Mouse (Mus musculus): Measurements from ENCODE around the gene Zc3h18.
A peak's percentile ranks its signal among the peaks of the same experiment; 100 is the strongest.

The Zc3h18 gene

DNA sequence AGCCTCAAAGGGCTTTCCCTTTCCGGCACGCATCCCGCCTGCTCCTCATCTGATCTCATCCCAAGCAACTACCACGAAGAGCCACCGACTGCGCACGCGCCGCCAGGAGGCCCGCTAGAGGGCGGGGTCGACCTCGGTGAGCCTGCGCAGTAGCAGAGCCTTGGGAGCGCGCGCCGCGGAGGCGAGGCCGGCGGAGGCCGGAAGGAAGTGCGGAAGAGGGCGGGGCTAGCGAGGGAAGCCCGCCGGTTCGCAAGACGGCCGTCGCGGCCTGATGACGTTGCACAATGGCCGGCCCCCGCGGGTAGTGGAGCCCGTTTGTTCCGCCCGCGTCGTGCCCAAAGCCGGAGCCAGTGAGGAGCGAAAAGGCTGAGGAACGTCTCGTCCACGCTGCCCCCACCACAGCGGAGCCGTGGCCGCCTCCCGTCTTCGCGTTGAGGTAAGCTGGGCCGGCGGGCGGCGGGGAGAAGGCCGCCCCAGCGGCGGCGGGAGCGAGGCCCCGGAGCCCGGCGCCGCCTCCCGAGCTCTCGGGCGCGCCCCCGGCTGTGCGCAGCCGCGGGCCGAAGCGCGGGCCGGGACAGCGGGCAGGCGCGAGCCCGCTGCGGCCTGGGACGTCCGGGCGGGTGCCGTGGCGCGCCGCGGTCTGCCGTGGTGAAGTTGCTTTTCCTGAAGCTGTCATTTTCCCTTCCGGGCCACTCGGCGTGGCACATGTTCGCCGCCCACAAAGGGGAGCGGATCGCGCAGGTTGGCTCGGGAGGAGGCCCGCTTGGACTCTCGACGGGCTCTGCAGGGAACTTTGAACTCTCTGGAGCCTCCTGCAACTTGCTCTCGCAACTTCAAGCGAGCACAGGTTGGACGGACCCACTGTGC lies at the start of gene Zc3h18:
TSS of gene Zc3h18 (plus strand) at position 245 of the 867 bp plus-strand sequence.
- peak; percentile 96 for DNase-seq (ENCODE audit: low read depth, low spot score)

DNA sequence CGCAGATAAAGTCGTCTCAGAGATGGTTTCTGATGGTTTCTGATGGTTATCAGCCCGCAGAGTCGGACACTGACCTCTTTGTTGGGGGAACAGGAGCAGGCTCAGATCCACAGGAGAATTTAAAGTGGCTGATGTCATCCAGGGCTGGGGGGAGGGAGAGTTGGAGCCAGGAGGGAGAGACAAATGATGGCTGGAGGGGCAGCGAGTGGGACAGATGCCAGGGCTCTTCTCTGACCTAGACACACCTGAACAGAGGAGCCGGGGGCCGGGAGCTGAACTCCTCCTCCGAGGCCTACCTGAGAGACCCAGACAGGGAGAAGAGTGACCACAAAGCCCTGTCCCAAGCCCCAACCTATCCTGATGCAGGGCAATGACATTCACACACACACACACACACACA lies 47.3 kb upstream of the Zc3h18 start:
- DNase-seq (ENCODE audit: low read depth, low spot score), result no peak

GRCm38 (mm10) chr8:122329553-122330239 lies 46.7 kb upstream of the Zc3h18 start:
- DNase-seq (ENCODE audit: low read depth, low spot score), result no peak

- no peak for DNase-seq (ENCODE audit: low read depth, low spot score)
Measured at GRCm38 (mm10) chr8:122330446-122331133, 45.8 kb upstream of the Zc3h18 start.

- no peak for DNase-seq (ENCODE audit: low read depth, low spot score)
Measured at GRCm38 (mm10) chr8:122331134-122331523, 45.3 kb upstream of the Zc3h18 start.

GRCm38 (mm10) chr8:122332753-122333506 lies 43.5 kb upstream of the Zc3h18 start:
- peak; percentile 86 for DNase-seq (ENCODE audit: low read depth, low spot score)

GRCm38 (mm10) chr8:122333531-122333930 lies 42.9 kb upstream of the Zc3h18 start:
- DNase-seq (ENCODE audit: low read depth, low spot score), result no peak

- no peak for DNase-seq (ENCODE audit: low read depth, low spot score)
Measured at GRCm38 (mm10) chr8:122334791-122335490, 41.5 kb upstream of the Zc3h18 start.

DNA sequence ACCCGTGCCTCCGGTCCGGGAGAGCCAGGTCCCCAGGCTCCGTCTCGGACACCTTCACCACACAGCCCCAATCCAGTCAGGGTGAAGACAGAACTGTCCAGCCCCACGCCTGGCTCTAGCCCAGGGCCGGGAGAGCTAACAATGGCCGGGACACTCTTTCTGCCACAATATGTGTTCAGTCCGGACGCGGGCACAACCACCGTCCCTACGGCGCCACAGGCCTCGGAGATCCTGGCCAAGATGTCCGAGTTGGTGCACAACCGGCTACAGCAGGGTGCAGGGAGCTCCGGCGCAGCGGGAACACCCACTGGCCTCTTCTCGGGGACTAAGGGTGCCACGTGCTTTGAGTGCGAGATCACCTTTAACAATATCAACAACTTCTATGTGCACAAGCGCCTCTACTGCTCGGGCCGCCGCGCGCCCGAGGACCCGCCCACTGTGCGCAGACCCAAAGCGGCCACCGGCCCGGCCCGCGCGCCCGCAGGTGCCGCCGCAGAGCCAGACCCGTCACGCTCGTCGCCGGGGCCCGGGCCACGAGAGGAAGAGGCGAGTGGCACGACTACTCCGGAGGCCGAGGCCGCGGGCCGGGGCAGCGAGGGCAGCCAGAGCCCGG lies 40.7 kb upstream of the Zc3h18 start:
- DNase-seq (ENCODE audit: low read depth, low spot score), result no peak

DNA sequence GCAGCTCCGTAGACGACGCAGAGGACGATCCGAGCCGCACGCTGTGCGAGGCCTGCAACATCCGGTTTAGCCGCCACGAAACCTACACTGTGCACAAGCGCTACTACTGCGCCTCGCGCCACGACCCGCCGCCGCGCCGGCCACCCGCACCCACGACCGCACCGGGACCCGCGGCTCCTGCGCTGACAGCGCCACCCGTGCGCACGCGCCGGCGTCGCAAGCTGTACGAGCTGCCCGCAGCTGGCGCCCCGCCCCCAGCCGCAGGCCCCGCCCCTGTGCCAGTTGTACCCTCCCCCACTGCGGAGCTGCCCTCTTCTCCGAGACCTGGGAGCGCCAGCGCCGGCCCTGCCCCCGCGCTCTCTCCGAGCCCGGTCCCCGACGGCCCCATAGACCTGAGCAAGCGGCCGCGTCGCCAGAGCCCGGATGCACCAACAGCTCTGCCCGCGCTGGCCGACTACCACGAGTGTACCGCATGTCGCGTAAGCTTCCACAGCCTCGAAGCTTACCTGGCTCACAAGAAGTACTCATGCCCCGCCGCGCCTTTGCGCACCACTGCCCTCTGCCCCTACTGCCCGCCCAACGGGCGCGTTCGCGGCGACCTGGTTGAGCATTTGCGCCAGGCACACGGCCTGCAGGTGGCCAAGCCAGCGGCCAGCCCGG lies 40.0 kb upstream of the Zc3h18 start:
- DNase-seq (ENCODE audit: low read depth, low spot score), result no peak

DNA sequence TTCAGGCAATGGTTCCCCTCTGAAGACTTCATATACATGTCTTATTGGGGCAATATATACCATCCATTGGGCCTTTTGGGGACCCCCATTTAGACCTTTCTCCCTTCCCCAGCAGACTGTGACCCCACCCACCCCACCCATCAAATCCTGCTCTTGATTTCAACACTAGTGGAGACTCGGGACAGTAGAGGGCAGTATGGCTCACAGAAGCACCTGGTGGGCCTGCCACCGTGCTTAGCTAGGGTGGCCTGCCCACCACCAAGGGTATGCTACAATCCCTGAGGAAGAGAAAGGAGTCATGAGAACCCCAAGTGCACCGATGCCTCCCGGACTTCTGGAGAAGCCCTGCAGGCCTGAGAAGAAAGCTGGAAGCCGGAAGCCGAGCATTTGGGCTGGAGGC lies 37.6 kb upstream of the Zc3h18 start:
- no peak for DNase-seq (ENCODE audit: low read depth, low spot score)

GRCm38 (mm10) chr8:122340761-122341160 lies 35.6 kb upstream of the Zc3h18 start:
- DNase-seq (ENCODE audit: low read depth, low spot score), result no peak

DNA sequence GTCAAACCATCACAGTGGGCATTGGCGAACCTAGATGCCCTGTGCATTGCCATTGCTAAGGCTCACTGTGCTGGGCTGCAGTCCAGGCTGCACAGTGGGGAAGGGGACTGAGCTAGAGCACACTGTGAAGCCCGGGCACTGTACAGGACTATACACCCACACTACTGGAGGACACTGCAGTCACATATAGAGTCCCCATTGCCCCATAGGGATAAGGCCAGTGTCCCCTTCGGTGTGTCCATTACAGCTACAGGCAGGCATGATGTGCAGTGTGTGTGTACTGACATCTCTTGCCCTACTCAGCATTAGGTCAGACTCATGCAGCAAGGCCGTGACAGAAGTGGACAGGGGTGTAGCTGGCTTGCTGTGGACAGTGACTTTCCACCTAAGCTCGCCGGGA lies 34.6 kb upstream of the Zc3h18 start:
- DNase-seq (ENCODE audit: low read depth, low spot score), result peak; percentile 30

- DNase-seq (ENCODE audit: low read depth, low spot score), result peak; percentile 93
Measured at GRCm38 (mm10) chr8:122342362-122342761, 34.0 kb upstream of the Zc3h18 start.

GRCm38 (mm10) chr8:122342806-122343209 lies 33.6 kb upstream of the Zc3h18 start:
- DNase-seq (ENCODE audit: low read depth, low spot score), result peak; percentile 79

DNA sequence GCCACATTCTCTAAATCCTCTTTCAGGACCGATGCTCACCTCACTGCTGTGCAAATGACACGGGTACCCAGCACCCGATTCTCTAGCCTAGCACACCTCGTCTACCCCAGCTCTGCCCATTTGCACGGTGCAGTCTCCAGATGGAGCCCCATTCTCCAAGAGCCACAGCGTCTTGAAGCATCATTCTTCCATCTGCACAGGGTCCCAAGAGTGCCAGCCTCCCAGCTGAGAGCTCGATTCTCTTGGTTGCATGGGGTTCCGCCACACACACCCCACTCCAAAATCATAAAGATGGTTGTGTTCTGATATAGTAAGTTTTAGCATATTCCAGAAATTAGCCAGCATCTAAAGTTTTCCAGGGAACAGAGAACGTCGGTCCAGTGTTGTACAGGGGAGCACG lies 33.1 kb upstream of the Zc3h18 start:
- no peak for DNase-seq (ENCODE audit: low read depth, low spot score)

DNA sequence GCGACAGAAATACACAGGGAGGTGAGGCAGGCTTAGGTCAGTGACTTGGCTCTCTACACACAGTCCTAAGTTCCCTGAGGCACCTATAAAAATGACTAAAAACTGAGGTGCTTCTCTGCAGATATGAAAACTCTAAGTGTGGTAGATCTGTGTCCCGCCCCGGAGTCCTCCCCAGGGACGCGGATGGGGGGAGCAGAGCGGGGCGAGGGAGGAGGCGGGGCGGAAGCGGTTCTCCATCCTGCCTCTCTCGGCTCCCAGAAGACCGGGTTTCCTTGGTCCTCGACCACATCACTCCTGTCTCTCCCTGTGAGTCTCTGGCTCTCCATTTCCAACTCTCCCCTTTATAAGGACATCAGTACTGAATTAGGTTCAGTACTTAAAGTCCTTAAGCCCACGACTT lies 32.7 kb upstream of the Zc3h18 start:
- peak; percentile 72 for DNase-seq (ENCODE audit: low read depth, low spot score)

GRCm38 (mm10) chr8:122344219-122344618 lies 32.2 kb upstream of the Zc3h18 start:
- DNase-seq (ENCODE audit: low read depth, low spot score), result peak; percentile 51

- no peak for DNase-seq (ENCODE audit: low read depth, low spot score)
Measured at GRCm38 (mm10) chr8:122345181-122346095, 31.0 kb upstream of the Zc3h18 start.

Measured in 3T3-L1 (cell line).